Mouse (Mus musculus) liver, adult 2 months (tissue): Measurements from ENCODE around the gene Poldip2. TPM values are rescaled to one million over a fixed set of nuclear protein-coding genes. Genes with fewer than 3 reads are reported as not detected.

Source experiments
- DNase-seq: peaks from one replicate; pipeline ENCODE4 v3.0.0-alpha.2; 2011; ENCODE audit warnings: low read depth, low spot score; ENCODE audit errors: extremely low read depth
- H3K27ac ChIP-seq: fragments of 200-500 bp; replicated peaks from 2 replicates; pipeline ENCODE4 v1.5.1; 2012; ENCODE audit warnings: low read depth, mild to moderate bottlenecking, control low read depth, inconsistent platforms, low read length; ENCODE audit not compliant: insufficient read depth
- H3K27me3 ChIP-seq: fragments of 200-500 bp; 2 replicates; pipeline ENCODE4 v1.6.1; 2012; ENCODE audit warnings: mild to moderate bottlenecking, moderate library complexity, low read length, inconsistent platforms; ENCODE audit not compliant: control insufficient read depth, insufficient read depth
- H3K36me3 ChIP-seq: fragments of 200-500 bp; 2 replicates; pipeline ENCODE4 v1.6.1; 2012; ENCODE audit warnings: low read length, inconsistent platforms; ENCODE audit not compliant: control insufficient read depth, insufficient read depth
- H3K4me1 ChIP-seq: fragments of 200-500 bp; 2 replicates; pipeline ENCODE4 v1.6.1; 2011; ENCODE audit warnings: low read length; ENCODE audit not compliant: control insufficient read depth, insufficient read depth
- H3K4me3 ChIP-seq: fragments of 200-500 bp; 2 replicates; pipeline ENCODE4 v1.5.1; 2011; ENCODE audit warnings: low read depth, mild to moderate bottlenecking, control low read depth, low read length, moderate library complexity; ENCODE audit not compliant: insufficient read depth
- H3K79me2 ChIP-seq: fragments of 200-500 bp; 2 replicates; pipeline ENCODE4 v1.6.1; 2012; ENCODE audit warnings: inconsistent platforms, mild to moderate bottlenecking, low read length, moderate library complexity; ENCODE audit not compliant: control insufficient read depth, insufficient read depth
- H3K9ac ChIP-seq: fragments of 200-500 bp; 2 replicates; pipeline ENCODE4 v1.6.1; 2012; ENCODE audit warnings: low read depth, mild to moderate bottlenecking, control low read depth, inconsistent platforms, low read length
- CTCF ChIP-seq: fragments of 200-500 bp; IDR thresholded peaks from 2 replicates; pipeline ENCODE4 v1.5.1; 2011; ENCODE audit warnings: low read depth, low read length, control low read depth
- POLR2A ChIP-seq: fragments of 200-500 bp; IDR thresholded peaks from 2 replicates; pipeline ENCODE4 v1.6.1; 2011; ENCODE audit warnings: low read length, control low read depth; ENCODE audit not compliant: insufficient read depth; ENCODE audit errors: extremely low read depth
- WGBS: fragments of 180-500 bp; shearing (Covaris S2); methylation state at CpG from one replicate; pipeline ENCODE4 v1.1.7; 2018; 5-methylcytosine and 5-hydroxymethylcytosine counted together
- polyA plus RNA-seq: library from polyadenylated mRNA; depleted of rRNA; stranded (reverse); fragments of >200 nt; gene quantifications from 2 replicates; pipeline ENCODE4 v1.2.3, GENCODE M21; 2012; rRNA removed
- total RNA-seq: library from RNA; depleted of rRNA; stranded (reverse); fragments of >200 nt; gene quantifications from 2 replicates; pipeline ENCODE4 v1.2.3, GENCODE M21; 2014; rRNA removed

Poldip2 gene
- total and polyA plus RNA-seq, 2 experiments = 63.5 to 80.9 TPM

DNA sequence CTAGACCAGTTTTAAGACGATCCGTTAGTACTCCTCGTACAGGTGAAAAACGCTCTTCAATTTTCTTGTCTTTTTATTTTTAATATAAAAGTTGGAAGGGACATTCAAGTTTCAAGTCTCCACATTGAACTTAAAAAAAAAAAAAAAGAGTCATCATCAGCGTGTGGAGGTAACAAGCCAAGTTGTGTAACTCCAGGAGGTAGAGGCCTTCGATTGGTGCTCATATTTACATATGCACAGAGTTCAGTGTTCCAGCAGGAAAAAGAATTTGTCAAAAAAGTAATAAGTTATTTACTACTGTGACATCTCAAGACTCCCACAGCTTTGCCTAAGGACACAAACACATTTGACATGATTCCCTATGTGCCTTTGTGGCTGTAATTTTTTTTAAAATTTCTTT, 55.6 kb downstream of the Poldip2 start:
- Histone ChIP-seq H3K9ac (no peak overlapping the region), H3K27ac (no peak overlapping the region), H3K4me3 (no peak overlapping the region), H3K79me2 (no peaks in the 10 kb centered on the region), H3K36me3 (peaks cover 4% of the 10 kb centered on the region; the same call in 1 of the 2 replicates), H3K27me3 (no peaks in the 10 kb centered on the region), H3K4me1 (peaks cover 2% of the 10 kb centered on the region; the same call in 1 of the 2 replicates)
- 68% methylated on average over 6 of the region's 6 CpGs for WGBS
- DNase-seq = peak; percentile 58
- TF ChIP-seq CTCF = no peak
- TF ChIP-seq POLR2A = no peak

- no peak for DNase-seq
- 94% methylated on average over 10 of the region's 10 CpGs for WGBS
- no peak overlapping the region for H3K27ac ChIP-seq
- no peaks in the 10 kb centered on the region for H3K79me2 ChIP-seq
- H3K9ac ChIP-seq = no peak overlapping the region
- H3K4me1 ChIP-seq = peaks cover 2% of the 10 kb centered on the region; the same call in 1 of the 2 replicates
- no peak overlapping the region for H3K4me3 ChIP-seq
- peaks cover 4% of the 10 kb centered on the region; the same call in 1 of the 2 replicates for H3K36me3 ChIP-seq
- no peaks in the 10 kb centered on the region for H3K27me3 ChIP-seq
- TF ChIP-seq POLR2A (no peak), CTCF (no peak)
These were observed 56.8 kb downstream of the Poldip2 start for GRCm38 (mm10) chr11:78568827-78569226.

GRCm38 (mm10) chr11:78569806-78570205, 57.8 kb downstream of the Poldip2 start:
- Histone ChIP-seq H3K36me3 (peaks cover 4% of the 10 kb centered on the region; the same call in 1 of the 2 replicates), H3K27me3 (no peaks in the 10 kb centered on the region), H3K27ac (no peak overlapping the region), H3K79me2 (no peaks in the 10 kb centered on the region), H3K4me3 (no peak overlapping the region), H3K9ac (no peak overlapping the region), H3K4me1 (peaks cover 6% of the 10 kb centered on the region)
- WGBS = 71% methylated on average over 3 of the region's 3 CpGs
- TF ChIP-seq CTCF = no peak
- no peak for DNase-seq

DNA sequence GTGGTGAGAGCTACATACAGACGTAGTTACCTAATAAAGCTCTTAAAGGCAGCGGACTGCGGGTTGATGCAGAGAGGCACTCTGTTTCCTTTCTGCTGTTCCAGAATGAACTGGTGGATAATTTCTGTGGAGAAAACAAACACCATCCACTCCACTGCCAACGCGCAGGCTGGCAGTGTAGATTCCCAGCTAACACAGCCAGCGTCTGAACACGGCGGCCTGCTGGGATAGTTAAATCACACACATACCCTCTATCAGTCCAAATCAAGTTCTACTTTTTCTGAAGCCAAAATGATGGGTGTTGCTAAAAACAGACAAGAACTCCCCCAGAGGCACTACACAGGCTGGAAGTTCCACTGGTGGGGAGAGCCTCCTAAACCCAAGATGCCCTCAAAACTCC, 59.4 kb downstream of the Poldip2 start:
- 97% methylated on average over 8 of the region's 8 CpGs for WGBS
- Histone ChIP-seq H3K27me3 (no peaks in the 10 kb centered on the region), H3K4me3 (no peak overlapping the region), H3K36me3 (peaks cover 4% of the 10 kb centered on the region; the same call in 1 of the 2 replicates), H3K27ac (no peak overlapping the region), H3K79me2 (no peaks in the 10 kb centered on the region), H3K4me1 (peaks cover 15% of the 10 kb centered on the region), H3K9ac (no peak overlapping the region)
- no peak for TF ChIP-seq CTCF
- no peak for TF ChIP-seq POLR2A
- DNase-seq = no peak

GRCm38 (mm10) chr11:78571854-78572253, 59.9 kb downstream of the Poldip2 start:
- Histone ChIP-seq H3K4me3 (no peak overlapping the region), H3K4me1 (peaks cover 15% of the 10 kb centered on the region)
- WGBS = 59% methylated on average over 6 of the region's 6 CpGs

More at GRCm38 (mm10) chr11:78571854-78572253, 59.9 kb downstream of the Poldip2 start:
- Histone ChIP-seq H3K27me3 (no peaks in the 10 kb centered on the region), H3K36me3 (peaks cover 4% of the 10 kb centered on the region; the same call in 1 of the 2 replicates), H3K79me2 (no peaks in the 10 kb centered on the region), H3K27ac (no peak overlapping the region), H3K9ac (no peak overlapping the region)
- no peak for TF ChIP-seq CTCF
- no peak for TF ChIP-seq POLR2A
- DNase-seq = peak; percentile 30

Other genes starting within 250 kb of the Poldip2 start
- 0.18 and 0.27 TPM in 2 replicates for gene BC030499, start 221.4 kb upstream of the Poldip2 start, total RNA-seq
- gene BC030499, start 221.4 kb upstream of the Poldip2 start, polyA plus RNA-seq = 0.11 and 0.13 TPM in 2 replicates
- 0.54 and 0.83 TPM in 2 replicates for gene Spag5, start 210.7 kb upstream of the Poldip2 start, total RNA-seq
- gene Spag5, start 210.7 kb upstream of the Poldip2 start, polyA plus RNA-seq = 0.15 and 0.19 TPM in 2 replicates
- gene Aldoc, start 189.2 kb upstream of the Poldip2 start, total RNA-seq = 15.8 and 16.9 TPM in 2 replicates
- 8.8 and 19.1 TPM in 2 replicates for gene Aldoc, start 189.2 kb upstream of the Poldip2 start, polyA plus RNA-seq
- gene Pigs, start 183.8 kb upstream of the Poldip2 start, total RNA-seq = 6.6 and 8.6 TPM in 2 replicates
- 34.9 and 35.5 TPM in 2 replicates for gene Pigs, start 183.8 kb upstream of the Poldip2 start, polyA plus RNA-seq
- gene Unc119, start 168.7 kb upstream of the Poldip2 start, total RNA-seq = 5.5 and 7.2 TPM in 2 replicates
- 7.7 and 12.7 TPM in 2 replicates for gene Unc119, start 168.7 kb upstream of the Poldip2 start, polyA plus RNA-seq
- not detected in 2 replicates for gene Foxn1, start 125.6 kb upstream of the Poldip2 start, total RNA-seq
- not detected in 2 replicates for gene Foxn1, start 125.6 kb upstream of the Poldip2 start, polyA plus RNA-seq
- gene Slc13a2, start 90.0 kb upstream of the Poldip2 start, total RNA-seq = 0.65 and 1.9 TPM in 2 replicates
- 4.7 and 5.6 TPM in 2 replicates for gene Slc13a2, start 90.0 kb upstream of the Poldip2 start, polyA plus RNA-seq
- 36.2 and 38.0 TPM in 2 replicates for gene Slc46a1, start 46.5 kb upstream of the Poldip2 start, total RNA-seq
- gene Slc46a1, start 46.5 kb upstream of the Poldip2 start, polyA plus RNA-seq = 133 and 146 TPM in 2 replicates
- gene Sarm1, start 14.4 kb upstream of the Poldip2 start, total RNA-seq = 0.09 and 0.34 TPM in 2 replicates
- 0.21 and 0.24 TPM in 2 replicates for gene Sarm1, start 14.4 kb upstream of the Poldip2 start, polyA plus RNA-seq
- gene Vtn, start 13.1 kb upstream of the Poldip2 start, total RNA-seq = 2,089 and 2,597 TPM in 2 replicates
- 3,152 and 3,193 TPM in 2 replicates for gene Vtn, start 13.1 kb upstream of the Poldip2 start, polyA plus RNA-seq
- 0.34 and 0.37 TPM in 2 replicates for gene Sebox, start 8.7 kb upstream of the Poldip2 start, total RNA-seq
- gene Sebox, start 8.7 kb upstream of the Poldip2 start, polyA plus RNA-seq = 0.36 and 0.91 TPM in 2 replicates
- gene Tmem199, start within 50 bp of the Poldip2 start, total RNA-seq = 7.7 and 10.8 TPM in 2 replicates
- gene Tmem199, start within 50 bp of the Poldip2 start, polyA plus RNA-seq = 5.9 and 6.1 TPM in 2 replicates
- 11.5 and 14.4 TPM in 2 replicates for gene Tnfaip1, start 24.1 kb downstream of the Poldip2 start, total RNA-seq
- gene Tnfaip1, start 24.1 kb downstream of the Poldip2 start, polyA plus RNA-seq = 13.9 and 16.7 TPM in 2 replicates
- gene Ift20, start 24.2 kb downstream of the Poldip2 start, total RNA-seq = 107 and 120 TPM in 2 replicates
- gene Ift20, start 24.2 kb downstream of the Poldip2 start, polyA plus RNA-seq = 80.7 and 84.2 TPM in 2 replicates
- 102 and 123 TPM in 2 replicates for gene Tmem97, start 38.6 kb downstream of the Poldip2 start, total RNA-seq
- gene Tmem97, start 38.6 kb downstream of the Poldip2 start, polyA plus RNA-seq = 76.5 and 91.6 TPM in 2 replicates
- 7.0 and 7.5 TPM in 2 replicates for gene Nlk, start 185.2 kb downstream of the Poldip2 start, total RNA-seq
- 4.8 and 5.5 TPM in 2 replicates for gene Nlk, start 185.2 kb downstream of the Poldip2 start, polyA plus RNA-seq
- 13.4 and 14.1 TPM in 2 replicates for gene Ccnq, start 239.5 kb downstream of the Poldip2 start, total RNA-seq
- 23.4 and 27.9 TPM in 2 replicates for gene Ccnq, start 239.5 kb downstream of the Poldip2 start, polyA plus RNA-seq